ENCODE assay signal across 11 mouse cellular contexts in genomic region chr1:154149431-154150143, GRCm38 (mm10). TPM values are rescaled to one million over a fixed set of nuclear protein-coding genes. Genes with fewer than 3 reads are reported as not detected.
DNase-seq lines count a peak whose midpoint lies in the region; ATAC-seq lines count a peak whose summit lies in the region.
"Had no signal": no experiment of that assay in that cellular context is flagged by ENCODE, and none has a peak within 500 bp of the region (broad histone marks: within the 10 kb centered on the region; RNA-seq: fewer than 3 reads in every experiment).

No protein-coding gene starts in this region.

- H3K27me3 ChIP-seq in heart, embryonic 12.5 days (replicated peaks) = no peaks in the 10 kb centered on the region
- H3K27me3 ChIP-seq in midbrain, embryonic 10.5 days (ENCODE audit: low read depth, poor library complexity, severe bottlenecking) = no peaks in the 10 kb centered on the region
- no peaks in the 10 kb centered on the region for H3K27me3 ChIP-seq in midbrain, embryonic 11.5 days (ENCODE audit: control insufficient read depth, insufficient read depth, low read length)
- no peaks in the 10 kb centered on the region for H3K27me3 ChIP-seq in hindbrain, embryonic 16.5 days (replicated peaks; ENCODE audit: control insufficient read depth, insufficient read depth, low read length)
- H3K27me3 ChIP-seq in stomach, embryonic 15.5 days (replicated peaks) = no peaks in the 10 kb centered on the region
- H3K27me3 ChIP-seq: neural tube, embryonic 12.5 days had no signal

- no peak overlapping the region for H3K4me3 ChIP-seq in heart, embryonic 12.5 days
- H3K4me3 ChIP-seq in midbrain, embryonic 10.5 days = no peak overlapping the region
- H3K4me3 ChIP-seq in midbrain, embryonic 11.5 days (ENCODE audit: low read depth, low read length) = no peak overlapping the region
- H3K4me3 ChIP-seq in hindbrain, embryonic 16.5 days (ENCODE audit: low read length) = no peak overlapping the region
- no peak overlapping the region for H3K4me3 ChIP-seq in stomach, embryonic 15.5 days (replicated peaks)
- H3K4me3 ChIP-seq: neural tube, embryonic 12.5 days had no signal

- no peaks in the 10 kb centered on the region for H3K9me3 ChIP-seq in heart, embryonic 12.5 days (replicated peaks)
- H3K9me3 ChIP-seq in midbrain, embryonic 10.5 days (replicated peaks) = no peaks in the 10 kb centered on the region
- H3K9me3 ChIP-seq in midbrain, embryonic 11.5 days (ENCODE audit: control insufficient read depth, low read length) = no peaks in the 10 kb centered on the region
- H3K9me3 ChIP-seq in hindbrain, embryonic 16.5 days (ENCODE audit: control insufficient read depth, low read length) = no peaks in the 10 kb centered on the region
- no peaks in the 10 kb centered on the region for H3K9me3 ChIP-seq in stomach, embryonic 15.5 days
- H3K9me3 ChIP-seq: neural tube, embryonic 12.5 days had no signal

- WGBS in heart, embryonic 12.5 days = 37% methylated on average over 1 of the region's 1 CpGs
- 48% methylated on average over 1 of the region's 1 CpGs for WGBS in midbrain, embryonic 10.5 days
- 65% methylated on average over 1 of the region's 1 CpGs for WGBS in midbrain, embryonic 11.5 days
- 62% methylated on average over 1 of the region's 1 CpGs for WGBS in hindbrain, embryonic 16.5 days
- 45% methylated on average over 1 of the region's 1 CpGs for WGBS in stomach, embryonic 15.5 days

- DNase-seq in heart, adult 9 months (ENCODE audit: low spot score in 2 of 2) = no peak
- no peak for DNase-seq in midbrain, embryonic 10.5 days (ENCODE audit: low spot score)
- DNase-seq in midbrain, embryonic 11.5 days (ENCODE audit: low spot score, missing footprints) = no peak
- DNase-seq in spleen, postnatal 14 days (ENCODE audit: low spot score in 2 of 2) = no peak
- DNase-seq in ovary, postnatal 10 days (ENCODE audit: low spot score) = no peak

- peaks cover 13% of the 10 kb centered on the region for H3K4me1 ChIP-seq in heart, embryonic 12.5 days (replicated peaks)
- H3K4me1 ChIP-seq in midbrain, embryonic 10.5 days = peaks cover 9% of the 10 kb centered on the region
- 0 out of 2 replicates have a peak, but pooled peaks cover 2% of the 10 kb centered on the region for H3K4me1 ChIP-seq in midbrain, embryonic 11.5 days (ENCODE audit: control insufficient read depth, insufficient read depth, low read length)
- peaks cover 9% of the 10 kb centered on the region for H3K4me1 ChIP-seq in hindbrain, embryonic 16.5 days (ENCODE audit: control insufficient read depth, insufficient read depth, low read depth, low read length)
- H3K4me1 ChIP-seq in stomach, embryonic 15.5 days = peaks cover 11% of the 10 kb centered on the region

- H3K4me2 ChIP-seq in heart, embryonic 12.5 days = peak overlapping the region; percentile 37
- H3K4me2 ChIP-seq in midbrain, embryonic 11.5 days = no peak overlapping the region
- no peak overlapping the region for H3K4me2 ChIP-seq in hindbrain, embryonic 16.5 days (ENCODE audit: low read length)
- peak overlapping the region; percentile 15; the same call in 1 of the 2 replicates for H3K4me2 ChIP-seq in stomach, embryonic 15.5 days
- H3K4me2 ChIP-seq: neural tube, embryonic 12.5 days had no signal

- no peak overlapping the region for H3K9ac ChIP-seq in heart, embryonic 12.5 days
- H3K9ac ChIP-seq in midbrain, embryonic 11.5 days (ENCODE audit: low read length) = no peak overlapping the region
- no peak overlapping the region for H3K9ac ChIP-seq in hindbrain, embryonic 16.5 days (ENCODE audit: low read depth, low read length)
- H3K9ac ChIP-seq in stomach, embryonic 15.5 days = no peak overlapping the region
- H3K9ac ChIP-seq: liver, embryonic 14.5 days; neural tube, embryonic 12.5 days had no signal

- no peak for ATAC-seq in heart, embryonic 12.5 days (ENCODE audit: insufficient number of reproducible peaks, low FRiP score)
- ATAC-seq in midbrain, embryonic 11.5 days (ENCODE audit: low FRiP score) = no peak
- peak; percentile 58 for ATAC-seq in hindbrain, embryonic 16.5 days
- no peak for ATAC-seq in stomach, embryonic 15.5 days (ENCODE audit: insufficient read depth, low FRiP score, low read depth)

- H3K36me3 ChIP-seq in heart, embryonic 12.5 days = no peaks in the 10 kb centered on the region
- no peaks in the 10 kb centered on the region for H3K36me3 ChIP-seq in midbrain, embryonic 10.5 days
- no peaks in the 10 kb centered on the region for H3K36me3 ChIP-seq in midbrain, embryonic 11.5 days (ENCODE audit: control insufficient read depth, insufficient read depth, low read length)
- no peaks in the 10 kb centered on the region for H3K36me3 ChIP-seq in hindbrain, embryonic 16.5 days (ENCODE audit: control insufficient read depth, insufficient read depth, low read length)
- H3K36me3 ChIP-seq in stomach, embryonic 15.5 days = no peaks in the 10 kb centered on the region
- H3K36me3 ChIP-seq: neural tube, embryonic 12.5 days had no signal

- no peak overlapping the region for H3K27ac ChIP-seq in heart, embryonic 12.5 days (ENCODE audit: poor library complexity, severe bottlenecking)
- H3K27ac ChIP-seq in midbrain, embryonic 10.5 days (replicated peaks) = peak overlapping the region; percentile 38; the same call in 1 of the 2 replicates
- no peak overlapping the region for H3K27ac ChIP-seq in midbrain, embryonic 11.5 days (ENCODE audit: low read depth, low read length)
- H3K27ac ChIP-seq in hindbrain, embryonic 16.5 days (ENCODE audit: low read depth, low read length) = peak overlapping the region; percentile 69
- H3K27ac ChIP-seq in stomach, embryonic 15.5 days = peak overlapping the region; percentile 81
- H3K27ac ChIP-seq: liver, embryonic 14.5 days had no signal

RNA-seq across cellular contexts. Expression of gene Zfp648, which starts 51.4 kb away (rescaled TPM):
- 0.09 and 0.15 TPM in 2 replicates for polyA plus RNA-seq in heart, embryonic 12.5 days (2016; fragmentation: Nextera tagmentation; extraction: Ambion mirVana)
- not detected in 2 replicates for polyA plus RNA-seq in midbrain, embryonic 10.5 days (2016; fragmentation: Nextera tagmentation; extraction: Ambion mirVana)
- not detected in 2 replicates for polyA plus RNA-seq in midbrain, embryonic 11.5 days (2014; fragmentation: Nextera tagmentation; extraction: Ambion mirVana)
- 1.5 and 1.6 TPM in 2 replicates for polyA plus RNA-seq in hindbrain, embryonic 16.5 days (2015; fragmentation: Nextera tagmentation; extraction: Ambion mirVana)
- 0.06 TPM in 1 of 2 replicates, not detected in the other for polyA plus RNA-seq in stomach, embryonic 15.5 days (2015; fragmentation: Nextera tagmentation; extraction: Ambion mirVana)
- polyA plus RNA-seq: liver, embryonic 14.5 days; stomach, embryonic 14.5 days had no signal

Comparison
In these comparisons a context has a peak if more than half of its experiments do, and no peak if none do; other contexts are left out.
1. H3K27ac ChIP-seq: peak in midbrain, embryonic 10.5 days (single experiment), hindbrain, embryonic 16.5 days (single experiment) and stomach, embryonic 15.5 days (single experiment); none in heart, embryonic 12.5 days (single experiment) and midbrain, embryonic 11.5 days (single experiment).
2. H3K4me2 ChIP-seq: peak in heart, embryonic 12.5 days (single experiment) and stomach, embryonic 15.5 days (single experiment); none in midbrain, embryonic 11.5 days (single experiment) and hindbrain, embryonic 16.5 days (single experiment).